Mouse (Mus musculus): Measurements from ENCODE around the gene Nmi.
"Not testable (repeated sequence)": the region's sequence is repeated elsewhere in the genome, so short reads cannot be mapped to it uniquely, and the experiment has no call there.

Nmi gene

DNA sequence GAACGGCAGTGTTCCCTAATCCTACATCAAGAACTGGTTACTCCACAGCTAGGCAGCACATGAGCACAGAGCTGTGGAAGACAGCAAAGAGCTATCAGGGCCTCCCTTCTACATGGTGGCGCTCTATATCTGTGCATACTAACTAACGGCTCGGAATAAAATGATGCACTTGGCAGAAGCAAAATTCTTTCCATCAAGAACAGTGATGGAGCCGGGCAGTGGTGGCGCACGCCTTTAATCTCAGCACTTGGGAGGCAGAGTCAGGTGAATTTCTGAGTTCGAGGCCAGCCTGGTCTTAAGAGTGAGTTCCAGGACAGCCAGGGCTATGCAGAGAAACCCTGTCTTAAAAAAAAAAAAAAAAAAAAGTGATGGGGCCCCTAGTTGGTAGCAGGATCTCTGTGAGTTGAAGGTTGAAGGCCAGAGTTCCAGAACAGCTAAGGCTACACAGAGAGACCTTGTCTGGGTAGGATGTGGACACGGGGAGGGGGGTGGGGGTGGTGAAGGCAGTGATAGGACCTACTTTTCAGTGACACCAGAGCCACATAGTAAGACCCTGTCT, at the start of gene Nmi:
Gene Nmi, minus strand, starts transcription at position 85 of the 559 bp plus-strand sequence.
- peak; percentile 16 to 21 for DNase-seq (ENCODE audit: low spot score in 2 of 2)

DNA sequence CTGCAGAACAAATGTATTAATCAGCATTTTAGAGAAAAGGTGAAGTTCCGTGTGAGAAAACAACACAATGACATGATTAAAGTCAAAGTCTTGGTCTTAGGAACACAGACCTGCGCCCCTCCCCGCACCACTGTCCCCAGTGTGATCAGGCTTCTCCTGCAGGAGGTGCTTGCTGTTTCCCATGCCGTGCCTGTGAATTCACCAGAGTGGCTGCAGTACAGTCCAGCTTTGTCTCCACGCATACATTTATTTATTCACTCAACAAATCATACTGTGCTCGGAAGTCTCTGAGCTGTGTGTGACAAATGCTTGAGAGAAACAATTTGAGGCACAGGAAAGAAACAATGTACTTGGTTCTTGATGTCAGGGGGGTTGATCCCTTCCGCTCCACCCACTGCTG, 43.1 kb upstream of the Nmi start:
- DNase-seq (ENCODE audit: low spot score in 2 of 2), result no peak

DNA sequence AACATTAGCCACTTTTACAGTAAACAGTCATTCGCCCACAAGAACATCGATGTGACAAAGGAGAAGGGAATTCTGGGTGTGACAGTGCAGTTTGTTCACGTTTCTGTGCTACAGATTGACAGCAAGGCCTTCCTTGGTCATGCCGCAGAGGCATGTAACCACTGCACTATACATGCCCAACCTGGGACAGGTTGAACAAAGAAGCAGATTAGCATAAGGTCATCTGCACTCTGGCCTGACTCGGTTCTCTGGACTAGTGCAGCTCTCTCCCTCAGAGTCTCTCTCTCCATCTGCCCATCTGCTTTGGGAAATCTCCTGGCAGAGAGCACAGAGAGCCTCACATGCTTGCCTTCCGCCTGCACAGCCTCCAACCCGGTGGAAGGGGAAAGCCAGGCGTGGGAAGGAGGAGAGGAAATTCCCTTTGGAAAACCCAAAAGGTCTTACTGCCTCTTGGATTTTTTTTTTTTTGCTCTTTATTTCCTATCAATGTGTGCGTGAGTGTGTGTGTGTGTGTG, 40.1 kb upstream of the Nmi start:
- DNase-seq (ENCODE audit: low spot score in 2 of 2), result no peak

DNA sequence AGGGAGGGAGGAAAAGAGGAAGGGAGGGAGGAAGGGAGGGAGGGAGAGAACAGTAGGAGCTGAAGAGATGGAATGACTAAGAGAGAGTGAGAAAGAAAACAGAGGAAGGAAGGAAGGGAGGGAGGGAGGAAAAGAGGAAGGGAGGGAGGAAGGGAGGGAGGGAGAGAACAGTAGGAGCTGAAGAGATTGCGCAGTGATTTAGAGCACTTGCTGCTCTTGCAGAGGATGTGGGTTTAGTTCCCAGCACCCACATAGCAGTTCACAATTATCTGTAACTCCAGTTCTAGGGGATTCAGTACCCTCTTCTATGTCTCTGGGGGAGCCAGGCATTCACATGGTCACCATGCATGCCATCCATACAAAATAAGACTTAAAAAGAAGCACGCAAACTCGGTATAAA, 38.5 kb upstream of the Nmi start:
- not testable (repeated sequence) for DNase-seq (ENCODE audit: low spot score in 2 of 2)

DNA sequence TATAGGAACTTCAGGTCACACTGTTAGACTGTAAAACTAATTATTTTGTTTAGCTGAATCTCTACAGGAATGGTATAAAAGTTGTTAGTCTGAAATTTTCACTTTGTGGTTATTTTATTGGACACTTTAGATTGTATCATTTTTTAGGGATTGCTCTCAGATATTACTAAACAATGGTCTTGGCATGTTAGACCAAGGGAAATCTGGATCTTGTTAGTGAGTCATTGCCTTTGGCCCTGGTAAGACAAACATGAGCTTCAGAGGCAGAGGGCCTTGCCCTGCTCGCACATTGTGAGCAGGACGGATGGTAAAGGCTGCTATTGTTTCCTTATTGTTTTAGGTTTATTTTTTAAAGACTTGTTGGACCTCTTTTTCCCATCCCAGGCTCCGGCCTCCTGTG, 33.1 kb upstream of the Nmi start:
- no peak for DNase-seq (ENCODE audit: low spot score in 2 of 2)

DNA sequence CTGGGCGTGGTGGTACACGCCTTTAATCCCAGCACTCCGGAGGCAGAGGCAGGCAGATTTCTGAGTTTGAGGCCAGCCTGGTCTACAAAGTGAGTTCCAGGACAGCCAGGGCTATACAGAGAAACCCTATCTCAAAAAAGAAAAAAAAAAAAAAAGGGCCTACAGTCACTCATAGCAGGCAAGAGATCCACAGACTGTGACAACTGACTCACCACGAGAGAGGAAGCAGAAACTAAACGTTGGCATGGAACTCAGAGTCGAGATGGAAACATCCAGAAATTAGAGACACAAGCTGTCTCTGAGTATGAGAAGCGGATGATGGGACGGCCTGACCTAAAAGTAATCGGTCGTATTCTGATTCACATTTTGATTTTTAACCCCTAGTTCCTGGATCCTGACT, 29.0 kb upstream of the Nmi start:
- not testable (repeated sequence) for DNase-seq (ENCODE audit: low spot score in 2 of 2)

DNA sequence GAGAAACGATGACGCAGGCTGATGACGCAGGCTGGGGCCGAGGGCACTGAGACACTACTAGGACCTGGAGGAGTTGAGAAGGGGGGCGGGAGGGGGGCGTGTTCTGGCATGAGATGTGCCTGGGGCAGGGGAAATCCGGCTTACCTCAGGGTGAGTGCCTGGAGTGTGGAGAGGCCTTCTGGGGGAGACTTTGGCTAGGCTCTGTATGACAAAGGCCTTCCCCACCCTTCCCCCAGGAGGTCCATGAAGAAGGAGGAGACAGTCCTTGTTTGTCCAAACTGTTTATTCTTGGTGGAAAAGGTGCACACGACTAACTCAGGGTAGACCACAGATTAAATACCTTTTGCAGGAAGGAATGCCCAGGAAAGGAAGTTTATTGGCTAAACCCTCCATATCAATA, 28.2 kb upstream of the Nmi start:
- DNase-seq (ENCODE audit: low spot score in 2 of 2), result no peak

DNA sequence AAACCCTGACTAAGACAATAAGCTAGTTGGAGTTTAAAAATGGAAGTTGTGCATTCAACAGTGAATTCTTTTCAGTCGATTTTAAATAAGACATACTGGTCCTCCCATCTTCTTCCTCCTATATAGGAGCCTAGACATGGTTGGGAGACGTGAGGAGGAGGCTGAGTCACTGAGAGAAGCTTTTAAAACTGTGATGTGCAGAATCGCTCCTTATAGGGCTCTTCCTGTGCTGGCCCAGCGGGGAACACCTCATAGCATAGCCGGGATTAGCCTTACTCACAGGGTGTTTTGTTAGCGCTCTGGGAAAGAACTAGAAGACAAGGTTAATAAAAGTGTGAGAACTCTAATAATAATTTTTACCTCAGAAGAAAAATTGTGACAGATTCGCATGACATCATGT, 26.7 kb upstream of the Nmi start:
- DNase-seq (ENCODE audit: low spot score in 2 of 2), result no peak

DNA sequence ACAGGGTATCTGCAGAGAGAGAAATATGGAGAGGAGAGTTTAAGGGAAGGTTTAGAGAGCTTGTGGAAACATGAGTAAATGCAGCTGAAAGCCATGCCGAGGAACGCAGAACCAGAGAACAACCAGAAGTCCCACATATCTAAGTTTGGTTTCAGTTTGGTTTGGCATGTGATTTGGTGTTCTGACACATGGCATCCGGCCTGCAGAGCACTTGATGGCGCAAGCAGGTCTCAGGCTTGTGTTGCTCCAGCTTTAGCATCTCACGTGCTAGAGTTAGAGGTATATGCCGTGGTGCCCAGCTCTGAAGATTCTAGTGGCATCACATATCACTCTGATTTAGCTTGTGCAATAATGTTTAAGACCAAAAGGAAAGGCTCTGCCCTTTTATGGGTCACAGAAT, 18.2 kb upstream of the Nmi start:
- DNase-seq (ENCODE audit: low spot score in 2 of 2), result no peak

DNA sequence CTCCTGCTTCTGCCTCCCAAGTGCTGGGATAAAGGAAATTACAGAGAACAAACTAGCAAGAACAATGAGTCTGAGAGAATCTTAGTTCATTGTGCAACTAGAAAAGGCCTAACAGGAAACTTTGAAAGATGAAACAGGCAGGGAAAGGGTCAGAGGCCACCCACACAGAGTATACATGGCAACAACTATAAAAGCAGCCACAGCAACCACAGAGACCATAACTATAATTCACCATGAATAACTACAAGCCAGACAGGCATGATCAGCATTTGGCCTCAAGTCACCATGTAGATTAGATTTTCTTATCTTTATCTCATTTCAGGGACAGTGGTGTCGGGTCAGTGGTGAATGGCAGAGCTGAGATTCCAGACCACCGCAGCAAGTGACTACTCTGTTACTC, 16.3 kb upstream of the Nmi start:
- no peak for DNase-seq (ENCODE audit: low spot score in 2 of 2)

DNA sequence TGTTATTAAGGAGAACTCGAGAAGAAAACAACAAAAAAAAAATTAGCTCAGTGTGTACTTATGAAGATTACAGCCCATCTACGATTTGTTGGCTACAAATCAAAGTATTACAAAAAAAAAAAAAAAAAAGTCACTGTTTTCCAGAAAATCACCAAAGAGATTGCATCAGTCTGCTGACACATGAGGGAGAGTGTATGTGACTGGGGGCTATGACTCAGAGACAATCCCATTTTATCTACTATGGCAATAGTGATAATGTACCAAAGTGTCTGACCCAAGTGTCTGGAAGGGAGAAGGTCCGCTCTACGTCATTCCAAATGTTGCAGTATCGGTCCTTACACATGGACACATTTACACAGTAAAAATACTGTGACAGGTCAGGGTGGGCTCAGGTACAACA, 13.4 kb upstream of the Nmi start:
- DNase-seq (ENCODE audit: low spot score in 2 of 2), result no peak

DNA sequence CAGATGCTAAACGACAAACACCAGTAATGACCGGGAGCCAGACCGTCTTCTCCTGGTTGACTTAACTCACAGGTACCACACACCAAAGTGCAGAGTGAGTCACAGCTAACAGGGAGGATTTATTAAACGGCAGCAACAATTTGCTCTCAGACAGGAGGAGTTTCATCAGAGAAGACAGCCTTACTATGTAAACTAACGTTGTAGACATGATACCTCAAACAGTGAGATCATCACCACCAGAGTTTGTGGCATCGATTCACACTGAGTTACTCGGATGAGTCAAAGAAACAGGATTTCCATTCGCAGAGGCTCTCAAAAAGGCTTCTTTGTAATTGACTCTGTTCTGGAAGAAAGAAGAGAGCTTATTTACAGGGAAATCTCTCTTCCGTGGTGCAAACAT, 12.9 kb upstream of the Nmi start:
- DNase-seq (ENCODE audit: low spot score in 2 of 2), result no peak

DNA sequence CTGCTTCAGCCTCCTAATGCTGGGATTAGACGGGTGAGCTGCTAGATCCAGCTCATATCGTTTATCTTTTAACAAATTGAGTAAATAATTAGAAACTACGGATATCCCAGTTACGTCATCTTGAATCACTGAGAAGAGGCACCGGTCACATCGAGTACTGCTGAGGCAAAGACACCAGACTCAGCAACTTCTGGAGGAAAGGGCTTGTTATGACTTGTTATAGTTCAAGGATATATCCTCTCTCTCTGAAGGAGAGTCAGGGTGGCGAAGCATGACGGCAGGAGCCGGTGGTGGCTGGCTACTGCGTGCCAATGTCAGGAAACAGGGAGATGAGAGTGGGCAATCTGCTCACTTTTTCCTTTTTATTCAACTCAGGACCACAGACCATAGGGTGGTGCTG, 11.9 kb upstream of the Nmi start:
- DNase-seq (ENCODE audit: low spot score in 2 of 2), result no peak

DNA sequence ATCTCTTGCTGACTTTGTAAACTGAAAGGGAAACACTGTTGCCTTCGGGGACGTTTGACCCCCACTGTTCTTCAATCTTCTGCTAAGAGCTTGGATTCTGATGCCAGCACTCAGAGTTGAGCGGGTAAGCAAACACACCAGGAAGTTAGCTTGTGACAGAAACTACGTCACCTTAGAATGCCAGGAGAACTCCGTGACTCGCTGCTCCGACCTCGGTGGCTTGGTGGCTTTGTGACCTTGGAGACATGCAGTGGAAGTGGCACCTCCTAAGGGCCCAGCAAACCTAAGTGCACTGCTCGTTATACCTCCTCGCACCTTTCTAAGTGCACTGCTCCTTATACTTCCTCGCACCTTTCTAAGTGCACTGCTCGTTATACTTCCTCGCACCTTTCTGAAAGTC, 9.0 kb upstream of the Nmi start:
- no peak for DNase-seq (ENCODE audit: low spot score in 2 of 2)

DNA sequence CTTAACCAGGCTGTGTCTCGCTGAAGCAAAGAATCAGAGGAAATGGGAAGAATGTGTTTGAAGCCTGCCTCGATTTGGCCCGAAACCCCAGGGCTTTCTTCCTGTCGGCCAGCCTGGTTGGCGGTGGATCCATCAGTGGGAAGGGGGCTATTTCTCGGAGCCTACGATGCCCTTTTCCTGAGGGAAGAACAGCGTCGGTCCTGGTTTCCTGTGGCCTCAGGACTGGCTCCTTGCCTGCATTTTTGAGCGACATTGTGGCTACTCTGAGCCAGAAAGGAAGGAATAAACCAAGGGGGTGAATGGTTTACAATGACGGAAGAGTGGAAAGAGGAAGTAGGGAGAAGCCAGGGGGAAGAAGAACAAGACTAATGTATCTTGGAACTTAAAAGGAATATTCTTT, 8.3 kb upstream of the Nmi start:
- DNase-seq (ENCODE audit: low spot score in 2 of 2), result no peak

DNA sequence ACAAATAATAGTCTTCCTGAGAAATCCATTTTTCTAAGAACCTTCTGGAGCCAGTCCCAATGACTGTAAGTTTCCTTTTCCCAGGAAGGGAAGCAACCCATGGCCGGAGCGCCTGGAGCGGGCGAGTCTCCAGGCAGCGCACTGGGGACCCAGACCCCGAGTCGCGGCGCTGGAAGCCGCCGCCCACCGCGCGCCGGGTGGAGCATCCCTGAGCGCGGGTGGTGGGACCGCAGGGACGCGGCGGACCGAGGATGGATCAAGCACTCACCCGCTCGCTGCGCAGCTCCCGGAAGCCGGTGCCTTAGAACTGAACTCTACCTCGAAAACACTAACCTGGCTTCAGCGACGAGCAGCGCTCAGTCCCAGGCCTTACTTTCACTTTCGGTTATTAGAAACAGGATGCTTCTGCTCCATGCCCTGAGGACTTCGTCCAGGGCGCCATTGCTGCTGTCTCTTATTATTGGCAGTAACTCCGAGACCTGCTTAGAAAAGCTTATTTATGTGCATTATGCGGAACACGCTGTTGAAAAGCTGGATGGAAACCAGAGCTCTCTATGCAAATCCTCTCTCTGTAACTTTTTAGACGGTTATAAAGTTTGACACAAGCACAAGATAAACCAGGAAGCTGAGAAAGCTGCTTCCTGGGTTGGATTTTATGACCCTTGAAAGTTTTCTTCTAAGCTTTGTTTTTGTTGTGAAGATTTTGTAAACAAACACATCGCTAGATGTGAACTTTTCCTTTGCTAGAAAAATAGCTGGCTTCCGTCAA, 469 bp downstream of the Nmi start:
- peak; percentile 56 to 63 for DNase-seq (ENCODE audit: low spot score in 2 of 2)

DNA sequence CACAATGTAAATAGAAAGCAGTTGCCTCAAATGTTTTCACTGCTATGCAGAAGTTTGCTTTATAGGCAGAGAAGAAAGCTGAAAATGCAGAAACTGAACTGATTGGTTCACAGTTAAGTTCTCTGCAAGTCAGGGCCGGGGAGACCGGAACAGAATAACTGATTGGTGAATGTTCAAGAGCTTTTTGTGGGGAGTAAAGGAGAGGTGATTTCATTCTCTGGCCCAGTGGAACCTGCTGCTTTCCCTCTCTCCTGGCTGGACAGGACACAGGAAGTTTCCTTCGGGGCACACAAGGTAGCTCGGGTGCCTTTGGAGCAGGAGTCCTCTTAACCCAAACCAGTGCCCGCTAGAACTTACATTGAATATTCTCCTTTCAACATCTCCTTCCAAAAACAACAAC, 1.2 kb downstream of the Nmi start:
- DNase-seq (ENCODE audit: low spot score in 2 of 2), result peak; percentile 37 to 47

DNA sequence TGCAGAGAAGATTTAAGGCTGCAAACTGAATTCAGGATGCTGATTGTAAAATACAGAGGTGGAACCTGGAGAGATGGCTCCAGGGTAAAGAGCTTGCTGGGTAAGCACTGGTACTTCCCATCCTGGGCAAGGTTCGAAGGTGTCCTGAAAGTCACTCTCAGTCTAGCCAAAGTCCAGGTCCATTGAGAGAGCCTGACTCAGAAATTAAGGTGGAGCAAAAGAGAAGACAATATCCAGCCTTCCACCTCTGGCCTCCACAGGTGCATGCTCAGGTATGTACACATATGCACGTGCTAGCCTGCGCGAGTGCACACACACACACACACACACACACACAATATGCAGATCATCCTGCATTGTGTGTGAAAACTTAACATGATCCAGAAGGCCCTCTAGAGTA, 2.4 kb downstream of the Nmi start:
- no peak for DNase-seq (ENCODE audit: low spot score in 2 of 2)

DNA sequence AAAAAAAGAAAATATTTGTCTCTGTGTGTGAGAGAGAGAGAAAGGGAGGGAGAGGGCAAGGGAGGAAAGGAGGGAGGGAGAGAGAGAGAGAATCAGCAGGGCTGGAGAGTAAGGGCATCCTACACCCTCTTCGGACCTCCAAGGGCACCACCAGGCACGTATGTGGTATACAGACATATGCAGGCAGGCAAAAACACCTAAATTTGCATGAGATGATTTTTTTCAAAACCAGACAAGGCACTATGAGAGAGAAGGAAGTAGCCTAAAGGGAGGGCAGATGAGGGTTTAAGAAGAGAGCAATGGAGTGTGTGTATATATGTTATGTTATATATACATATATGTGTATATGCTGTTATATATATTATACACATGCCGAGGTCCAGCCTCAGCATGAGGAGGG, 6.0 kb downstream of the Nmi start:
- no peak for DNase-seq (ENCODE audit: low spot score in 2 of 2)

DNA sequence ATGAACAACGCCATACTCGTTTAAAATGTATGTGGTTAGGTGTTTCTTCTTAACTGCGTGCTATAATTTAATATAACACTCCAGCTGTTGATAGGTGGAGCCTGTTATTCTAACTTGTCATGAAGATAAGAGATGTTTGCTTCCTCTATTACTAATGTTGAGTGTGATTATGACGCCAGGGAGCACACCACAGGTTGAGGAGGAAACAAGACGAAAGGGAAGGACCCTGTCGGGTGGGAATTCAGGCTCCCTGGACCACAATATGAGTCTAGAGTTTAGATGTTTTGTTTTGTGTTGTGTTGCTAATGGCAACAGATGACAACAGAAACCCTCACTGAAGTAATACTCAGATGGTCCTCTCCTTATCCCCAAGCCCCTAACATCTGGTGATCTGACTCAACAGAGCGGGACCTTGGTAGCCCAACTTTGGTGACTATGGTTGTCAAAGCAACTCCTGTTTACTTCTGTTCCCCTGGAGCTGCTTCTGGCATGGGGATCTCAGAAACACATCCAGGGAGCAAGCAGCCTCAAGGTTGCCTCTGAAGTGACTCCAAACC, 19.6 kb downstream of the Nmi start:
- DNase-seq (ENCODE audit: low spot score in 2 of 2), result no peak

DNA sequence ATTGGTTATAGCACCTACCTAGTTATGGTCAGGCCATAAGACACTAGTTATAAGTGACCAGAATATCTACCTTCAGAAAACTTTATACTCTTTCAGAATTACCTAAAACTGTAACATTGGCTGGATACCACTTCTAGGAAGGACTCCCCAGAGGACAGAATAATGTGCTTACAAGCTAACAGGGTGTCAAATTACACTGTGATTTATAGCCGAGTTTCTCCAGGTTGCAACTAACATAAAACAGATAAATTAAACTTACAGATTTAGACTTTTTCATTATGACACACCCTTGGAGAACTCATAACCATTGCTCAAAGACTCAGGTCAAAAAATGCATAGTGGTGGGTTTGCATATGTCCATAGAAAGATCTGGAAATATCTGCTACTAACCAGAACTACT, 22.4 kb downstream of the Nmi start:
- DNase-seq (ENCODE audit: low spot score in 2 of 2), result no peak

DNA sequence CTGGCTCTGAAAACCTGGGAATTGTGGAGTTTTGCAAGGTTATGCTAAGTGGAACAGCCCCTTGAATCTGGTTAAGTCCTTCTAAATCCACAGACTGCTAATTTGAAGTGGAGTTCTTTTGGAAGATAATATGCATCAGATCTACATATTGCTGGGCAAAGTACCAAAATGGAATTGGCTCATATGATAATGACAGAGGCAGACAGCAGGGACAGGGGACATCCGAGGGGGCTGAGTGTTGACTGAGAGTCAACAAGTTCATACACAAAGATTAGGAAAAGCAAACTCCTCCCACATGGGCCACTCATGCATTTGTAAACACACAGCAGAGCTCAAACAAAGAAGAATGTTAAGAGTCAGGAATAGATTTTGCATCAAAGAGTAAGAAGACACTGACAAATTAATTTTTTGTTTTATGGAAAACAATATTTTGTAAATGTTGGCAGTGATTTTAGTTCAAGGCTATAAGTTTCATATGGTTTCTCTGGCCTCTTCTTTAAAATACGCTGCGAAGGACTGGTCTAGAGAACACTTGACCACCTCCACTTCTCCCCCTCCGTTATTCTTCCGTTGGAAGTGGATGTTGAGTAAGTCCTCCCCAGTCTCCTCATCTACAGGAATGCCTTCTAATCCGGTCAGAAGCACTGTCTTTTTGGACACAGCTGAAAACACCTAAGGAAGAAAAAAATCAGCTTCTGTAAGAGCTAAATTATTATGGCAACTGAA, 25.0 kb downstream of the Nmi start:
- DNase-seq (ENCODE audit: low spot score in 2 of 2), result no peak

DNA sequence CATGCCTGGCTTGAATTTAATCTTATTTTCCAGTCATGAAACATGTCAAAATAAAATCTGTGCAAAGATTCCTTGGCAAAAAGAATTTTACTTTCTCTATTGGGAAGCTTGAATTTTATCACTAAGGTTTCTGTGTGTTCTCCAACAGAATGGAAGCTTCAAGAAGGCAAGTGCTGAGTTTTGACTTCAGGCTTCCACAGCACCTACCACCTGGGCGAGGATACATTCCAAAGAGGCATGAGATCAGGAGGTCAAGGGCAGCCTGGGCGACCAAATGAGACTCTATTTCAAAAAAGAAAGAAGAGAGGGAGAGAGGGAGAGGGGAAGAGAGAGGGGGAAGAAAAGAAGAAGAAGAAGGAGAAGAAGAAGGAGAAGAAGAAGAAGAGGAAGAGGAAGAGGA, 27.5 kb downstream of the Nmi start:
- DNase-seq (ENCODE audit: low spot score in 2 of 2), result no peak
